Mouse (Mus musculus) layer of hippocampus, adult 2 months (tissue): ENCODE data around the gene Slc35g3. TPM values are rescaled to one million over a fixed set of nuclear protein-coding genes. Genes with fewer than 3 reads are reported as not detected.
A peak's percentile ranks its signal among the peaks of the same experiment; 100 is the strongest.

Experiments
- DNase-seq, 2 experiments: peaks; one replicate each; pipeline ENCODE4 v3.0.0; 2022; ENCODE audit warnings: low spot score in 2 of 2
- H3K27ac ChIP-seq: fragments of 200-600 bp; 2 replicates; pipeline ENCODE4 v1.8.1; 2022
- H3K4me3 ChIP-seq: fragments of 200-600 bp; 2 replicates; pipeline ENCODE4 v1.8.1; 2022; ENCODE audit warnings: mild to moderate bottlenecking
- CTCF ChIP-seq: fragments of 200-600 bp; conservative IDR thresholded peaks from 2 replicates; pipeline ENCODE4 v1.8.1; 2022; ENCODE audit warnings: antibody characterized with exemption, mild to moderate bottlenecking, moderate library complexity
- total RNA-seq, 2 experiments: library from RNA; stranded (reverse); gene quantifications; 2 replicates each; pipeline ENCODE4 v1.2.3; 2021

The Slc35g3 gene
- total RNA-seq, 2 experiments from 2014 or later, result not detected

GRCm38 (mm10) chr11:69719423-69719822 is 42.3 kb downstream of the Slc35g3 start:
- Histone ChIP-seq H3K27ac (no peak overlapping the region), H3K4me3 (no peak overlapping the region)
- TF ChIP-seq CTCF, result peak; percentile 31
- DNase-seq, result no peak

DNA sequence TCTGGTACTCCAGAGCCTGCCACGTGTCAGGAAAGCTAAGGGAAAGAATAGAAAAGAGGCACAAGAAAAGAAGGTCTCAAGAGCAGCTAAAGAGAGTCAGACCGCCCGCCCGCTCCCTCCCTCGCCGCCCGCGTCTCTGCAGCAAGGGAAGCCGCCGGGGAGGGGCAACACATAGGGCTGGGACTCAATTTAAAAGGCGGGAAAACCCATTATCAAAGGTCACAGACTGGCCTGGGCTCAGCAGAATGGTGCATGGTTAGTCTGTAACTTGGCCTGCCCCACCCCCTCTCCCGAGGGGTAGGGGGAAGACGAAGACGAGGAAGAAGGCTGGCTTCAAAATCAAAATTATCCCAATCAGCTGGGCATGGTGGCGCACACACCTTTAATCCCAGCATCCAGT is 43.1 kb downstream of the Slc35g3 start:
- H3K27ac ChIP-seq, result no peak overlapping the region
- H3K4me3 ChIP-seq, result no peak overlapping the region
- DNase-seq, result no peak
- TF ChIP-seq CTCF, result no peak

DNA sequence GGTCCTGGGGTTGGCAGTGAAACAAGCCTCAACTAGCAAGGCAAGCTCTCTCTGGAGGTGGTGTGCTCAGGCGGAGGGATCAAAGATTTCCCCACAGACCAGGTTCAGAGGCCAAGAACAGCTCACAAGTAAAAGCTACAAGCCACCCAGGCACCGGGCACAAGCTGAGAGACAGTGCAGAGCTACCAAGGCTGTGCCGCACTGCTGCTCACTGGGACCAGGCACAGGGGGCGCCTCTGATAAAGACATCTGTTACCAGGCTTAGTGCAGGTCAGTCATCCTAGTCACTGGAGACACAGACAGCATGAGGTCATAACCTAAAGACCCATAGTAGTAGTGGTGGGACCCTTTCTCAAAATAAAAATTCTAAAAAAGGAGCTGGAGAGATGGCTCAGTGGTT is 44.8 kb downstream of the Slc35g3 start:
- H3K27ac ChIP-seq, result no peak overlapping the region
- no peak overlapping the region for H3K4me3 ChIP-seq
- no peak for TF ChIP-seq CTCF
- DNase-seq, result no peak

- Histone ChIP-seq H3K27ac (peak overlapping the region; percentile 18; the same call in 1 of the 2 replicates), H3K4me3 (no peak overlapping the region)
- no peak for TF ChIP-seq CTCF
- peak in 1 of 2 experiments; percentile 37 for DNase-seq
Observed at GRCm38 (mm10) chr11:69715929-69716328, 45.8 kb downstream of the Slc35g3 start.

GRCm38 (mm10) chr11:69715482-69715881 is 46.3 kb downstream of the Slc35g3 start:
- peak; percentile 79 for TF ChIP-seq CTCF
- DNase-seq, result no peak

DNA sequence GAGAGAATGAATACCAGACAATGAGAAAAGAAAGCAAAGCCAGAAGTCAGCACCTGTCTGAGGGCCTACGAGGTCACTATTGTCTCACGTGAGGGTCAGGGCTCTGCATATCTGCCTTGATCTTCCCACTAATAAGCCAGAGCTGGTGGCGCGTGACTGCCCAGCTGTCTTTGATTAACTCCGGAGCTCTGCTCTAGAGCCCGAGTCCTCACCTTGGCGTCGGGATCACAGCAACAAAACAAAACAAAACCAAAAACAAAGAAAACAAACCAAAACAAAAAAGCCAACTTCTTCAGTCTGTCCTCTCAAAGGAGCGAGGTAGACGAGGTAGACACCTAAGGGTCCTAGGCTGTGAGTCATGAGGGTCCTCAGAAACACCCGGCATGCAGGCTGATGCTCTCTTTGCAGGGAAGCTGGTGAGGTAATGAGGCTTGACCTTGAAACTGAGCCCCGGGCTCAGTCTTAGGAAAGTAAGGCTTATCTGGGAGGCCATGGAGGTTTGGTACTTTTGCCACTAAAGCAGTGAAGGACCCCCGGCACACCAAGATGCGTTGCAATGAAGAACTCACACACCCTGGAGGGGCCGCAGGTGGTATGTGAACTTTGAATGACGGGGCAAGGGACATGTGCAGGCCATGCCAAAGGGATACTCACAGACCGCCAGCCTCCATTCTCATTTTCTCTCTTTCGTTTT is 47.0 kb downstream of the Slc35g3 start:
- no peak for TF ChIP-seq CTCF
- H3K4me3 ChIP-seq, result no peak overlapping the region
- H3K27ac ChIP-seq, result no peak overlapping the region
- no peak for DNase-seq

More at GRCm38 (mm10) chr11:69715482-69715881, 46.3 kb downstream of the Slc35g3 start:
- H3K27ac ChIP-seq, result peak overlapping the region; percentile 16; the same call in 1 of the 2 replicates
- H3K4me3 ChIP-seq, result no peak overlapping the region

- Histone ChIP-seq H3K27ac (no peak overlapping the region), H3K4me3 (no peak overlapping the region)
- no peak for TF ChIP-seq CTCF
- DNase-seq, result no peak
Observed at GRCm38 (mm10) chr11:69712954-69713672, 48.7 kb downstream of the Slc35g3 start.

GRCm38 (mm10) chr11:69711082-69711481 is 50.7 kb downstream of the Slc35g3 start:
- no peak overlapping the region for H3K27ac ChIP-seq
- TF ChIP-seq CTCF, result no peak
- no peak overlapping the region for H3K4me3 ChIP-seq
- DNase-seq, result no peak

GRCm38 (mm10) chr11:69710470-69710869 is 51.3 kb downstream of the Slc35g3 start:
- DNase-seq, result no peak
- no peak for TF ChIP-seq CTCF
- H3K4me3 ChIP-seq, result no peak overlapping the region
- peak overlapping the region; percentile 60 for H3K27ac ChIP-seq

Other genes with a start within 250 kb of the Slc35g3 start
- gene Dnah2, start 212.9 kb downstream of the Slc35g3 start, total RNA-seq, result 1 to 10 TPM; 4.6 to 5.2 TPM
- gene Efnb3, start 201.8 kb downstream of the Slc35g3 start, total RNA-seq, result 100 to 1,000 TPM; 113 to 116 TPM
- 10 to 100 TPM; 12.0 to 14.3 TPM for gene Wrap53, start 181.7 kb downstream of the Slc35g3 start, total RNA-seq
- 10 to 100 TPM; 28.5 to 32.3 TPM for gene Trp53, start 181.6 kb downstream of the Slc35g3 start, total RNA-seq
- 100 to 1,000 TPM; 391 to 411 TPM for gene Atp1b2, start 156.0 kb downstream of the Slc35g3 start, total RNA-seq
- not detected for gene Shbg, start 144.1 kb downstream of the Slc35g3 start, total RNA-seq
- 10 to 100 TPM; 15.1 to 15.6 TPM for gene Sat2, start 139.9 kb downstream of the Slc35g3 start, total RNA-seq
- gene Fxr2, start 129.0 kb downstream of the Slc35g3 start, total RNA-seq, result 100 to 1,000 TPM; 138 to 143 TPM
- under 1 TPM in 1 of 2 experiments, not detected in 1; 0.44 TPM for gene Sox15, start 106.7 kb downstream of the Slc35g3 start, total RNA-seq
- 10 to 100 TPM; 54.9 to 59.3 TPM for gene Mpdu1, start 99.3 kb downstream of the Slc35g3 start, total RNA-seq
- gene Cd68, start 95.8 kb downstream of the Slc35g3 start, total RNA-seq, result 10 to 100 TPM in 1 of 2 experiments, 1 to 10 TPM in 1; 9.7 to 15.4 TPM
- gene Eif4a1, start 89.5 kb downstream of the Slc35g3 start, total RNA-seq, result 100 to 1,000 TPM; 342 to 344 TPM
- gene Senp3, start 79.9 kb downstream of the Slc35g3 start, total RNA-seq, result 100 to 1,000 TPM; 108 to 132 TPM
- gene Tnfsf13, start 76.2 kb downstream of the Slc35g3 start, total RNA-seq, result 1 to 10 TPM; 2.1 to 2.5 TPM
- gene Tnfsf12, start 66.1 kb downstream of the Slc35g3 start, total RNA-seq, result 1 to 10 TPM; 8.9 to 9.6 TPM
- gene Tnfsfm13, start 65.9 kb downstream of the Slc35g3 start, total RNA-seq, result 1 to 10 TPM; 1.6 to 2.2 TPM
- gene Polr2a, start 3.3 kb downstream of the Slc35g3 start, total RNA-seq, result 10 to 100 TPM; 64.6 to 65.4 TPM
- gene Zbtb4, start 3.9 kb upstream of the Slc35g3 start, total RNA-seq, result 100 to 1,000 TPM; 122 to 133 TPM
- gene Chrnb1, start 34.0 kb upstream of the Slc35g3 start, total RNA-seq, result 1 to 10 TPM; 1.1 to 1.3 TPM
- 10 to 100 TPM; 25.6 to 28.0 TPM for gene Fgf11, start 39.9 kb upstream of the Slc35g3 start, total RNA-seq
- gene Tmem102, start 43.7 kb upstream of the Slc35g3 start, total RNA-seq, result not detected
- gene Gm39566, start 53.3 kb upstream of the Slc35g3 start, total RNA-seq, result not detected
- gene Spem2, start 56.5 kb upstream of the Slc35g3 start, total RNA-seq, result not detected
- gene Spem1, start 60.2 kb upstream of the Slc35g3 start, total RNA-seq, result under 1 TPM; 0.34 to 0.49 TPM
- 100 to 1,000 TPM; 197 to 201 TPM for gene Nlgn2, start 75.8 kb upstream of the Slc35g3 start, total RNA-seq
- 100 to 1,000 TPM; 113 to 114 TPM for gene Tmem256, start 76.5 kb upstream of the Slc35g3 start, total RNA-seq
- 10 to 100 TPM; 17.1 to 19.8 TPM for gene Plscr3, start 84.4 kb upstream of the Slc35g3 start, total RNA-seq
- gene Tnk1, start 96.8 kb upstream of the Slc35g3 start, total RNA-seq, result not detected
- gene Tmem95, start 116.0 kb upstream of the Slc35g3 start, total RNA-seq, result not detected
- 1 to 10 TPM; 1.3 to 1.4 TPM for gene Kctd11, start 119.4 kb upstream of the Slc35g3 start, total RNA-seq
- not detected for gene Acap1, start 133.6 kb upstream of the Slc35g3 start, total RNA-seq
- gene 2810408A11Rik, start 139.0 kb upstream of the Slc35g3 start, total RNA-seq, result 1 to 10 TPM in 1 of 2 experiments, under 1 TPM in 1; 0.64 to 1.0 TPM
- gene Neurl4, start 139.1 kb upstream of the Slc35g3 start, total RNA-seq, result 100 to 1,000 TPM; 122 to 125 TPM
- 10 to 100 TPM; 35.6 to 41.5 TPM for gene Gps2, start 151.9 kb upstream of the Slc35g3 start, total RNA-seq
- gene Eif5a, start 160.0 kb upstream of the Slc35g3 start, total RNA-seq, result 100 to 1,000 TPM; 413 to 441 TPM
- gene Ybx2, start 173.8 kb upstream of the Slc35g3 start, total RNA-seq, result 10 to 100 TPM; 12.4 to 14.5 TPM
- 1 to 10 TPM; 1.8 to 2.2 TPM for gene Slc2a4, start 186.2 kb upstream of the Slc35g3 start, total RNA-seq
- not detected for gene Cldn7, start 202.8 kb upstream of the Slc35g3 start, total RNA-seq
- 100 to 1,000 TPM; 106 to 114 TPM for gene Ctdnep1, start 219.2 kb upstream of the Slc35g3 start, total RNA-seq
- gene Elp5, start 220.5 kb upstream of the Slc35g3 start, total RNA-seq, result 10 to 100 TPM; 72.8 to 72.9 TPM
- gene Gabarap, start 229.2 kb upstream of the Slc35g3 start, total RNA-seq, result 100 to 1,000 TPM; 216 to 229 TPM
- 10 to 100 TPM; 40.5 to 42.6 TPM for gene Phf23, start 233.8 kb upstream of the Slc35g3 start, total RNA-seq
- gene Dvl2, start 238.6 kb upstream of the Slc35g3 start, total RNA-seq, result 10 to 100 TPM; 40.6 to 45.3 TPM